Mouse (Mus musculus) urinary bladder, postnatal 36 days (tissue): ENCODE measurements around the gene Wdr17.
"Not testable (repeated sequence)": the region's sequence is repeated elsewhere in the genome, so short reads cannot be mapped to it uniquely, and the experiment has no call there.

Experiments
- DNase-seq, 2 experiments: peaks; one replicate each; pipeline ENCODE4 v3.0.0; 2022; ENCODE audit warnings: low spot score in 2 of 2, mixed read lengths in 1 of 2

Gene Wdr17

GRCm38 (mm10) chr8:54791858-54792698 is 94.9 kb downstream of the Wdr17 start:
- no peak for DNase-seq

DNA sequence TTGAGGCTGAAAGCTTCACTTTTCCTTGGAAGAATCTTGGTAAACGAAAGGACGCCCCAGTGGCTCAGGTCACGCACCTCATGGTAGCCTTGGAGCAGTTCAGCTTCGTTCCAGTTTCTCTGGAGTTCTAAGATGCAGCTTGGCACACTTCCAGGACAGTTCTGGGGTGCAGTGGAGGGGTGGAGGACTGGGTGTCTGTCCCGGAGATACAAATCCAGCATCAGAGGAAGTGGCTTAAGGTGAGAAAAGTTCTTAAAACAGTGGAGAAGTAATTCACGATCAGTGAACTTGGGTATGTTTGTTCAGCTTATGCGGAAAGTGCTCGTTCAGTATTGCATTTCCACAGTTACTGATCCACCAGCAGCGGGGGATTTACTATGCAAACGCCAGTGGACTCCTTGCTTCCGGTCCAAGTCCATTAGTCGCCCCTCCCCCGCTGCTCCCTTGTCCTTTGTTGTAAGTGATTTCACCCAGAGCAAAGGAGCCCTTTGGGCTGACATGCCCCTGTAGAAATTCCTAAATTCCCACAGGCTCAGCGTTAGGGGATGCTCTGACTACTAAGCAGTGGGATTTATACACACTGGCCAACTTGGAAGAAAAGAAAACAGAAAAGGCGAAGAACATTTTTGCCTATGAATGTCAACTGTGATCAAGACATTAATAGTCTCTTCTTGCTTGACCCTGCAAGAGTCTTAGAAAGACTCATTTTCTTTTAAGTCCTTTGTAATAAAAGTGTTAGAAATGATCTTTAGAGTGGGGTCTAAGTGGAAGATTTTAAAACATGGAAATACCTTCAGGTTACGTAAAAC is 106.6 kb downstream of the Wdr17 start:
- DNase-seq, result peak in 1 of 2 experiments; percentile 12

- DNase-seq, result peak in 1 of 2 experiments; percentile 16
Observed at GRCm38 (mm10) chr8:54779317-54780133, 107.5 kb downstream of the Wdr17 start.

DNA sequence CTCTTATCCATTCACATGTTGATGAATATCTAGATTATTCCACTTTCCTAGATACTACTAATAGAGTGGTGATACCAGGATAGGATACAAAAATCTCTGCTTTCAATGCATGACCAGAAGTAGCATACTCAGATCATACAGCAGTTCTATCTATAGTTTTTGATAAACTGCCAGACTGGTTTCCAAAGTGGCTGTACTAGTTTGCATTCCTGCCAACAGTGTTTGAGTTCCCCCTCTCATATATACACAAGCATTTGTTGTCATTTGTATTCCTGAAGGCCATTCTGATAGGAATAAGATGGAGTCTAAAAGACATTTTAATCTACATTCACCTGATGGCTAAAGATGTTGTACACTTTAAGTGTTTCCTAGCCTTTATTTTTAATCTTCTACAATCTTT is 110.0 kb downstream of the Wdr17 start:
- DNase-seq, result no peak

DNA sequence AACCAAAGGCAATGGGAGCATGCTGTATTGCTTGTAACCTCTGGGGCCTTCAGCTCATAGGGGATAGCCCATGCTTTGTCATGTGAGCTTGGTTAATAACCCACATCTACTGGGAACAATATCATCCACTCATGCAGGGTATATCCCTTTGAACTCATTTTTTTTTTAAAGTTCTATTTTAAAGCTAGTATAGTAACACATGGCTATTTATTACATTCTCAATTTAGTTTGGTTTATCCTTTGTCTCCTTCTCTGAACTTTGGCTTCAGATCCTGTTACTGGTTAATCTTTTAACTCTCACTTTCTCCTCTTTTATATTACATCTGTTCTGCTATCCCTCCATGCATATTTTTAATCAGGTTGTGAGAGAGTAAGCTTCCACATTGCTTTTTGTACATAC is 110.7 kb downstream of the Wdr17 start:
- DNase-seq, result no peak

DNA sequence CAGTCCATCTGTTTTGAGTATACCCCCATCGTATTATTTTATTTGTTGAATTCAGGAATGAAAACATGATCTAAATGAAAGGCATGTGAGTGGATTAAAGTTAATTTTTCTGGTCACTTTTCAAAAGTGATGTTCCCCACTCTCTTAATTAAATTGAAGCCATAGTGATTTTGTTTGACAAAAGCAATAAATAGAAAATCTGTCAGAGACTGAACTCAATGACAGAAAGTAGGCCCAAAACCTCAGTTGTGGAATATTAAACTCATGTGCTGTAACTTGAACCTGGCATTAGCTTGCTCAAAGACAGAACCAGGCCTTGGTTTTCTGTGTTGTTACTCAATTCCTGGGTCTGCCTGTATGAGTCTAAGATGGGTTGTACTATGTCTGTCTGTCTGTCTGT is 129.3 kb downstream of the Wdr17 start:
- DNase-seq, result no peak

DNA sequence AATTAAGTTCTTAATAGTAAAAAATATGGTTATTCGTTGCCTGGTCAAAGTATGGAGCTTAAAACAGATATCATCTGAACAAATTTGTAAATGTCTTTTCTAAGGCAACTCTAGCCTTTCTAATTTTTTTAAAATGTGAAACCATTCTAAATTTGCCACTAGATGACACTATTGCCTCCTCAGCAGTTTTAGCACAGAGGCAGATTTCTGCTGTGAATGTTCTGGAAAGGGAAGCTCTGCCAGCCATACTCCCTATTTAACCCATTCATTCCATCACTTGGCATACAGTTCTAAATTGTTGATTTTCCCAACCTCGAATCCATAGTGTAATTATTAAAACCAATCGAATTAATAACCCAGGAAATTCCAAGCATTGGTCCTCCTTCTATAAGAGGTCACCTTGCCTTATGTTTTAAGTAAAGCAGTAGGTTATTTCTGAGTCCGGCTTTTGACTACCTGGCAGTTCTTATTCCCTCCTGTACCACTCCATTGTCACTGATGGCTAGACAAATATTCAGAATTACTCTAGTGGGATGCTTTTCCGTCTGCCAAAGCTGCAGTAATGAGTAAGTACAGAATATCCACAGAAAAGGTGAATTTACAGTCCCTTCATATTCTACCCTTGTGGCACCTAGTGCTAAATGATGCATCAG is 150.2 kb downstream of the Wdr17 start:
- DNase-seq, result no peak

- no peak for DNase-seq
Observed at GRCm38 (mm10) chr8:54724668-54725035, 162.3 kb downstream of the Wdr17 start.

- peak; percentile 50 to 77 for DNase-seq
Observed at GRCm38 (mm10) chr8:54723976-54724667, 162.9 kb downstream of the Wdr17 start.

- DNase-seq, result no peak
Observed at GRCm38 (mm10) chr8:54718515-54718914, 168.5 kb downstream of the Wdr17 start.

DNA sequence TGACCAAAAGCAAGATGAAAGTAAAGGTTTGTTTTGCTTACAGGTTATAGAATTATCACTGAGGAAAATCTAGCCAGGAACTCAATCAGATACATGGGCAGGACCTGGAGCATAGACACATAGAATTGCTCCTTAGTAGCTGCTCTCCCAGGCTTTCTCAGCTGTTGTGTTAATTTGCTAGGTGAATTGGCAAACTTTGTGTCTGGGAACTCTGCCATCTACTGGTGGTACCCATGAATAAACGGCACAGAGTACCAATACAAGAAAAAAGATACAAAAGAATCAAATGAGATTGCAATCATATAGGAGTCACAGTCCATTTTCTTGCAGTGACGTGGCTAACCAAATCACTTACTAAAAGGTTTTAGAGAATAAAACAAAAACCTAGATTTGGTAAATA is 181.2 kb downstream of the Wdr17 start:
- no peak for DNase-seq

GRCm38 (mm10) chr8:54671806-54672205 is 215.2 kb downstream of the Wdr17 start:
- no peak for DNase-seq

- no peak for DNase-seq
Observed at GRCm38 (mm10) chr8:54667756-54668155, 219.2 kb downstream of the Wdr17 start.

DNA sequence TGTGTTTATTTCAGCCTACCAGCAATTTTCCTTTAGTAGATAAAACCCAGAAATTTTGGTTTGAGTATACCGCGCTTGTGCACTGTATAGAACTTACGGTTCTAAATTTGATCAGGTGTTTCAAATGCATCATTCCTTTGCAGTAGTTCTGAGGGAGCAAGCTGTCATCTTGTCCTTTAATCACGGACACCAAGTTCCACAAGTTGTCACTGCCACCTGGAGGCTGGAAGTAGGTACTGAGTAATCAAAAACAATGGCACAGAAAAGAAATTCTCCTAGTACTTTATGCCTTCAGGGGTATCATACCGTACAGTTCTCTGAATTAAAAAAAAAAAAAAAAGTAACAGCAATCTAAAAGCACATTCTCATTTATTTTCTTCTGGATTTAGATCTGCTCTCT is 226.3 kb downstream of the Wdr17 start:
- DNase-seq, result peak; percentile 28 to 32

DNA sequence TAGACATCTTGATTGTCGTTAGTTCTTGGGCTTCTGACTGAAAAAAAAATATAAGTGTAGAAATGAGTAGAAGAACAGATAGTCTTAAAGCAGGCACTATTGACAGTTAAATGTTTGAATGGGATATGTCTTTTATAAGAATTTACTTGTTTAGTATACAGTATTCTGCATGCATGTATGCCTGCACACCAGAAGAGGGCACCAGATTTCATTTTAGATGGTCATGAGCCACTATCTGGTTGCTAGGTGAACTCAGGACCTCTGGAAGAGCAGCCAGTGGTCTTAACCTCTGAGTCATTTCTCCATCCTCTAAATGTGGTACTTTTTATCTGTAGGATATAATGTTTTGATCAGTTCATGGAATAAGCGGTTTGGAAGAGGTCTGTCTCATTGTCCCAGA is 227.3 kb downstream of the Wdr17 start:
- no peak for DNase-seq

- DNase-seq, result no peak
Observed at GRCm38 (mm10) chr8:54638634-54639033, 248.3 kb downstream of the Wdr17 start.

GRCm38 (mm10) chr8:54616710-54617109 is 270.3 kb downstream of the Wdr17 start:
- DNase-seq, result not testable (repeated sequence)

DNA sequence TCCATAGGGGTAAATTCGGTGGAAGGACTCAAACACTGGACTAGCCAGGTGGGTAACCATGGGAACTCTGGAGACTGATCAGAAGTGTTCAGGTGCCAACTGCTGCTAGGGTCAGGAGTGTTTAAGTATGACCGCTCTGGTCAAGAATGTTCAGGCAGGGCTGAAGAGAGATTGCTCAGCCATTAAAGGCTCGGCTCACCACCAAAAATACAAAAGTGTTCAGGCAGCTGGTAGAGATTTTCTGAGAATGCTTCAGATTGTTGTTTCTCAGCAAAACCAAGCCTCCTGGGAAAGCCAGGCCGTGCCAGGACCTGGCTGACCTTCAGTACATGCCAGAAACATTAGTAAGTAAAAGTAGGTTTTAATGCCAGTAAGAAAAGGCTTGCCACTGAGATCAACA is 276.7 kb downstream of the Wdr17 start:
- peak; percentile 6 to 60 for DNase-seq

GRCm38 (mm10) chr8:54609336-54609735 is 277.6 kb downstream of the Wdr17 start:
- no peak for DNase-seq

DNA sequence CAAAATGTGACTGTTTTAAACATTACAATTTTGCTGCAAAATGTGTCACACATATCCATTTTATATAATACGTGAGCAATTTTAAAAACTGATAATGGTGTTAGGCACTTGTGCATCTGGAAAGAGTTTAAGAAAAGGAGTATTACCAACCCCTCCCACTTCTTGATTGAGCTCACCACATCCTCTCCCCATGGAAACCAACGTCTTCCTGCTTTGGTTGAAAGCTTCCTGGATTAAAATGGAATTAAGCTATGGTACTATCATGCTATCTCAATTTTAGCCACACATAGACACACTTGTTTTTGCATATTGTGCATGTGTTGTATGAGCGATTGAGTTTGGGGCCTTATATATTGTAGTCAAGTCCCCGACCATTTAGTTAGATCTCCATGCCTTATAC is 283.5 kb downstream of the Wdr17 start:
- DNase-seq, result no peak
